Mouse (Mus musculus): Measurements from ENCODE around the gene Tbxa2r.

GRCm38 (mm10) chr10:81328386-81328785 lies at the start of gene Tbxa2r:
- TF ChIP-seq CTCF (IDR thresholded peaks at IDR 0.05; ENCODE audit: extremely low read depth, insufficient read depth, insufficient read length, insufficient replicate concordance): peak; percentile 20; the same call in 1 of the 2 replicates
- TF ChIP-seq POLR2A (IDR thresholded peaks at IDR 0.05; ENCODE audit: low read depth, low read length): peak; percentile 46; the same call in 1 of the 2 replicates

All from spleen, adult 2 months (tissue).